9 mouse cellular contexts compared by ENCODE assay signal in genomic region chr1:191720419-191720818, GRCm38 (mm10). TPM values are rescaled to one million over a fixed set of nuclear protein-coding genes. Genes with fewer than 3 reads are reported as not detected.
DNase-seq lines count a peak whose midpoint lies in the region; ATAC-seq lines count a peak whose summit lies in the region.
"Had no signal": no experiment of that assay in that cellular context is flagged by ENCODE, and none has a peak within 500 bp of the region (broad histone marks: within the 10 kb centered on the region; RNA-seq: fewer than 3 reads in every experiment).

No protein-coding gene starts in this region.

- intact Hi-C loops in heart, postnatal 25 days (cut with DNase I): loop anchor here (5.0 kb wide), 1 partner anchor 97 kb away; no protein-coding TSS in a partner anchor

- H3K36me3 ChIP-seq in heart, embryonic 10.5 days: peaks cover 20% of the 10 kb centered on the region
- peaks cover 17% of the 10 kb centered on the region for H3K36me3 ChIP-seq in hindbrain, embryonic 14.5 days (replicated peaks; ENCODE audit: control insufficient read depth, insufficient read depth)
- H3K36me3 ChIP-seq in midbrain, embryonic 16.5 days (ENCODE audit: control insufficient read depth, insufficient read depth, low read length): peaks cover 4% of the 10 kb centered on the region

- no peak for ATAC-seq in hindbrain, embryonic 14.5 days (ENCODE audit: low FRiP score)
- ATAC-seq in midbrain, embryonic 16.5 days: no peak

- H3K4me1 ChIP-seq in heart, embryonic 10.5 days: peaks cover 23% of the 10 kb centered on the region
- peaks cover 26% of the 10 kb centered on the region for H3K4me1 ChIP-seq in hindbrain, embryonic 14.5 days (replicated peaks; ENCODE audit: control insufficient read depth, insufficient read depth, low read length)
- H3K4me1 ChIP-seq in midbrain, embryonic 16.5 days (ENCODE audit: control insufficient read depth, insufficient read depth, low read length): peaks cover 36% of the 10 kb centered on the region

- peak overlapping the region; percentile 89 for H3K4me3 ChIP-seq in heart, embryonic 10.5 days
- H3K4me3 ChIP-seq in hindbrain, embryonic 14.5 days (replicated peaks; ENCODE audit: low read length): peak overlapping the region; percentile 94
- peak overlapping the region; percentile 57 for H3K4me3 ChIP-seq in midbrain, embryonic 16.5 days (ENCODE audit: low read depth, low read length)

- no peaks in the 10 kb centered on the region for H3K27me3 ChIP-seq in heart, embryonic 10.5 days (ENCODE audit: insufficient read depth, poor library complexity, severe bottlenecking)
- no peaks in the 10 kb centered on the region for H3K27me3 ChIP-seq in hindbrain, embryonic 14.5 days (ENCODE audit: control insufficient read depth, insufficient read depth, low read length)
- no peaks in the 10 kb centered on the region for H3K27me3 ChIP-seq in midbrain, embryonic 16.5 days (ENCODE audit: control insufficient read depth, insufficient read depth, low read depth, low read length)
- H3K27me3 ChIP-seq: limb, embryonic 12.5 days had no signal

- peak; percentile 73 for DNase-seq in heart, embryonic 10.5 days (ENCODE audit: low spot score)
- DNase-seq in heart, postnatal 25 days (ENCODE audit: low spot score): no peak
- DNase-seq in brain, adult 2 months (ENCODE audit: low read depth, low spot score): peak; percentile 74
- DNase-seq in hindbrain, embryonic 14.5 days (ENCODE audit: low spot score): no peak
- no peak for DNase-seq in urinary bladder, postnatal 4 days (ENCODE audit: low spot score in 2 of 2)
- DNase-seq in urinary bladder, postnatal 10 days (ENCODE audit: low spot score): no peak
- no peak for DNase-seq in thymus, postnatal 36 days

- peak overlapping the region; percentile 54 for H3K9ac ChIP-seq in hindbrain, embryonic 14.5 days
- H3K9ac ChIP-seq in midbrain, embryonic 16.5 days (ENCODE audit: low read depth, low read length): peak overlapping the region; percentile 63
- H3K9ac ChIP-seq: limb, embryonic 12.5 days had no signal

- H3K9me3 ChIP-seq in heart, embryonic 10.5 days: no peaks in the 10 kb centered on the region
- H3K9me3 ChIP-seq in hindbrain, embryonic 14.5 days (ENCODE audit: control insufficient read depth, low read length): no peaks in the 10 kb centered on the region
- H3K9me3 ChIP-seq in midbrain, embryonic 16.5 days (replicated peaks; ENCODE audit: control insufficient read depth, low read length, poor library complexity, severe bottlenecking): no peaks in the 10 kb centered on the region
- H3K9me3 ChIP-seq: limb, embryonic 12.5 days had no signal

- peak overlapping the region; percentile 74 for H3K4me2 ChIP-seq in hindbrain, embryonic 14.5 days (replicated peaks)
- H3K4me2 ChIP-seq in midbrain, embryonic 16.5 days (ENCODE audit: low read length): peak overlapping the region; percentile 52

- no peak overlapping the region for H3K27ac ChIP-seq in heart, embryonic 10.5 days
- H3K27ac ChIP-seq in hindbrain, embryonic 14.5 days: no peak overlapping the region
- peak overlapping the region; percentile 33 for H3K27ac ChIP-seq in midbrain, embryonic 16.5 days (ENCODE audit: low read length)
- H3K27ac ChIP-seq: limb, embryonic 12.5 days had no signal

- WGBS in heart, embryonic 10.5 days: 52% methylated on average over 3 of the region's 3 CpGs
- 56% methylated on average over 3 of the region's 3 CpGs for WGBS in hindbrain, embryonic 14.5 days
- 41% methylated on average over 3 of the region's 3 CpGs for WGBS in midbrain, embryonic 16.5 days

RNA-seq across cellular contexts. Expression of gene Lpgat1, which starts 2.8 kb away (rescaled TPM):
- 25.7 and 46.0 TPM in 2 replicates for polyA plus RNA-seq in heart, embryonic 10.5 days (2016; fragmentation: Nextera tagmentation; extraction: Ambion mirVana)
- 10 to 100 TPM; 88.1 to 99.8 TPM for total RNA-seq in heart, postnatal 25 days (2021)
- polyA plus RNA-seq in hindbrain, embryonic 14.5 days (2014; fragmentation: Nextera tagmentation; extraction: Ambion mirVana): 46.2 and 47.4 TPM in 2 replicates
- polyA plus RNA-seq in midbrain, embryonic 16.5 days (2015; fragmentation: Nextera tagmentation; extraction: Ambion mirVana): 31.0 and 35.0 TPM in 2 replicates

Comparison
In these comparisons a context has a peak if more than half of its experiments do, and no peak if none do; other contexts are left out.
1. DNase-seq: peak in heart, embryonic 10.5 days (single experiment) and brain, adult 2 months (single experiment); none in heart, postnatal 25 days (single experiment), hindbrain, embryonic 14.5 days (single experiment), urinary bladder, postnatal 4 days (0 of 2), urinary bladder, postnatal 10 days (single experiment) and thymus, postnatal 36 days (0 of 2).
2. Peak in every context shown above with its lines, with median percentiles within 50 percentile points of each other: H3K4me3 ChIP-seq.